Mouse (Mus musculus) ES-E14 (cell line): ENCODE measurements around the gene Nrros. TPM values are rescaled to one million over a fixed set of nuclear protein-coding genes. Genes with fewer than 3 reads are reported as not detected.

Source experiments
- DNase-seq: peaks from one replicate; pipeline ENCODE4 v3.0.0-alpha.2; 2013; ENCODE audit warnings: low read depth, low spot score
- H3K27ac ChIP-seq: 2 replicates; pipeline ENCODE4 v1.5.1; 2012; ENCODE audit warnings: low read depth, mild to moderate bottlenecking, low read length, moderate library complexity, mixed read lengths; ENCODE audit not compliant: poor library complexity, insufficient read depth, severe bottlenecking
- H3K36me3 ChIP-seq: 2 replicates; pipeline ENCODE4 v1.6.1; 2012; ENCODE audit warnings: mild to moderate bottlenecking, low read length, moderate library complexity, mixed read lengths; ENCODE audit not compliant: control insufficient read depth, poor library complexity, insufficient read depth, severe bottlenecking
- H3K4me1 ChIP-seq, 2 experiments: fragments of 150-350 bp in 1 of 2; sonication (generic) in 1 of 2; 2 replicates each; pipeline ENCODE4 v1.6.1; 2012; ENCODE audit warnings: low read length in 2 of 2, mild to moderate bottlenecking in 1 of 2, mixed read lengths in 1 of 2; ENCODE audit not compliant: control insufficient read depth in 2 of 2, insufficient read depth in 2 of 2, poor library complexity in 1 of 2
- H3K4me3 ChIP-seq, 2 experiments: fragments of 150-350 bp in 1 of 2; sonication (generic) in 1 of 2; 2 replicates each; pipeline ENCODE4 v1.5.1; 2012; ENCODE audit warnings: low read length in 2 of 2, low read depth in 1 of 2, mild to moderate bottlenecking in 1 of 2, mixed read lengths in 1 of 2; ENCODE audit not compliant: insufficient read depth in 1 of 2, poor library complexity in 1 of 2, severe bottlenecking in 1 of 2
- H3K9ac ChIP-seq: 2 replicates; pipeline ENCODE4 v1.6.1; 2012; ENCODE audit warnings: low read depth, mild to moderate bottlenecking, low read length, mixed read lengths; ENCODE audit not compliant: poor library complexity, insufficient read depth, severe bottlenecking
- H3K9me3 ChIP-seq: fragments of 150-350 bp; sonication (generic); 2 replicates; pipeline ENCODE4 v1.6.1; 2012; ENCODE audit warnings: low read depth, mild to moderate bottlenecking, low read length; ENCODE audit not compliant: control insufficient read depth, insufficient read depth
- CHD2 ChIP-seq: IDR thresholded peaks from 2 replicates; pipeline ENCODE4 v1.6.1; 2014; ENCODE audit warnings: mild to moderate bottlenecking, low read depth, low read length, inconsistent platforms
- HCFC1 ChIP-seq: IDR thresholded peaks from 2 replicates; pipeline ENCODE4 v1.6.1; 2012; ENCODE audit warnings: low read length, inconsistent platforms, borderline replicate concordance; ENCODE audit not compliant: insufficient read depth
- MAFK ChIP-seq: IDR thresholded peaks from 2 replicates; pipeline ENCODE4 v1.6.1; 2014; ENCODE audit warnings: mild to moderate bottlenecking, low read depth, low read length, inconsistent platforms; ENCODE audit not compliant: insufficient read depth
- ZC3H11A ChIP-seq: IDR thresholded peaks from 2 replicates; pipeline ENCODE4 v1.6.1; 2012; ENCODE audit warnings: low read depth, mild to moderate bottlenecking, inconsistent platforms, low read length, borderline replicate concordance
- ZNF384 ChIP-seq: IDR thresholded peaks from 2 replicates; pipeline ENCODE4 v1.6.1; 2012; ENCODE audit warnings: low read depth, low read length, inconsistent platforms
- in situ Hi-C, 2 experiments: fragments of 600-800 bp; cut with MboI; formaldehyde crosslinking; loops; one replicate each; pipeline ENCODE4 v1.15.1; 2025; ENCODE audit warnings: low sequenced_read_pairs in 2 of 2, inconsistent platforms in 1 of 2; ENCODE audit not compliant: unreplicated experiment in 2 of 2
- total RNA-seq: library from RNA; depleted of rRNA; stranded (reverse); fragments of 300-350 nt; gene quantifications from 2 replicates; pipeline ENCODE4 v1.2.3, GENCODE M21; 2012

Nrros gene
- total RNA-seq, 1 experiment: 6.4 TPM

DNA sequence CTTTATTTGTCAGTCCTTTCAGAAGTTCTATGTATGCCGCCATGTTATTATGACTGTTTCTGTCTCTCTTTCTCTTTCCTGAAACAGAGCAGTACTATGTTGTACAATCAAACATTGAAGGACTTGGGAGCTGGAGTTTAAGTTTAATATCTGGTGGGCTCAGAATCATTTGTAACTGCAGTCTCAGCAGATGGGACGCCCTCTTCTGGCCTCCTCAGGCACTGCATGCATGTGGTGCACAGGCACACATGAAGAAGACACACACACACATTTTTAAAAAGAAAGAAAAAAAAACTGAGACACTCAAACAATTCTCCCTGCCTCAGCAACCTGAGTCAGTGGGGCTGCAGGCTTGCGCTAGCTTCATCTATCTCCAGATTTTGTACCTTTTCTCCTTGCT lies 44.9 kb downstream of the Nrros start:
- H3K9me3 ChIP-seq: no peaks in the 10 kb centered on the region
- in situ Hi-C loops: no loop called here

GRCm38 (mm10) chr16:32116186-32116585 lies 49.2 kb downstream of the Nrros start:
- no peak for DNase-seq
- peaks cover 0 to 12% of the 10 kb centered on the region in 2 experiments; a peak in 1 of 4 replicates for H3K4me1 ChIP-seq
- no peaks in the 10 kb centered on the region for H3K9me3 ChIP-seq
- in situ Hi-C loops: no loop called here
- H3K27ac ChIP-seq: no peak overlapping the region
- no peak overlapping the region for H3K9ac ChIP-seq
- no peak overlapping the region for H3K4me3 ChIP-seq
- TF ChIP-seq HCFC1 (no peak), ZC3H11A (no peak), ZNF384 (no peak), MAFK (no peak), CHD2 (no peak)
- no peaks in the 10 kb centered on the region for H3K36me3 ChIP-seq

More for the DNA sequence above, 44.9 kb downstream of the Nrros start:
- Histone ChIP-seq H3K27ac (no peak overlapping the region), H3K36me3 (no peaks in the 10 kb centered on the region), H3K4me1 (peaks cover 2 to 13% of the 10 kb centered on the region in 2 experiments; a peak in 1 of 4 replicates), H3K4me3 (no peak overlapping the region), H3K9ac (no peak overlapping the region)
- TF ChIP-seq HCFC1 (no peak), MAFK (peak; percentile 59; the same call in 1 of the 2 replicates), ZC3H11A (no peak)
- DNase-seq: no peak

- no peak overlapping the region for H3K4me3 ChIP-seq
- no peak overlapping the region for H3K27ac ChIP-seq
- H3K4me1 ChIP-seq: peaks cover 0 to 12% of the 10 kb centered on the region in 2 experiments; a peak in 1 of 4 replicates
- no peak overlapping the region for H3K9ac ChIP-seq
- H3K9me3 ChIP-seq: no peaks in the 10 kb centered on the region
- in situ Hi-C loops: no loop called here
- DNase-seq: no peak
- TF ChIP-seq ZNF384: no peak
- no peak for TF ChIP-seq HCFC1
- no peak for TF ChIP-seq MAFK
- TF ChIP-seq ZC3H11A: no peak
- no peak for TF ChIP-seq CHD2
- H3K36me3 ChIP-seq: no peaks in the 10 kb centered on the region
These were observed 49.6 kb downstream of the Nrros start for GRCm38 (mm10) chr16:32115781-32116180.

DNA sequence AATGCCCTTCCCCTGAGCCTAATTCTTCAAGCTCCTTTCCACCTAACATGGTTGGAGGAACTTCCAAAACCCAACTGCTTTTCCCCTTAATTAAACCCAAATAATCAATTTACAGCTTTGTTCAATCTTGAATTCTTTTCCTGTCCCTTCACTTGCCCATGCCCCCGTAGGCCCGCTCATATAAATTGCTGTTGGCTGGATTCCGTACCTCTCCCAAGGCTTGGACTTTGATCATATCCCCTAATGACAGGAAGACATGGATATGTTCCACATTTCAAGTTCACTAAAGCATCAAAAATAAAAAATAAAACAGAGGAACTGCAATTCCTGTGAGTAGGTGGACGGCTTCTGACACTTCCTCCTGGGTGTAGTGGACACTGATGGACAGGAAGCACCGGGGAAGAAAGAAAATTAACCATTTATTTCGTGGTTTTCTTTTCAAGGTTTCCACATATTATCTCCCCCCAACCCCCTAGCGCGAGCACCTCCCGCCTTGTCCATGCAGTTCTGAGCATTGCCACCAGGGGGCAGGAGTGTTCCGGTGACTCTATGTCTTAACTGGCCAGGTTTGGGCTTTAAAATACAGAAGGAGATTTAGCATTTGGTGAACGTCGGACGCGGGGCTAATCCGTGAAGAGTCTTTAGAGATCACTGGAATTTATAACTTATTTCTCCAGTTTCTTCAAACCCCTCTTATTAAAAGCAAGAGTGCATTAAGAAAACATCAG lies 50.3 kb downstream of the Nrros start:
- Histone ChIP-seq H3K27ac (no peak overlapping the region; the same call in 1 of the 2 replicates), H3K4me3 (no peak overlapping the region), H3K9ac (no peak overlapping the region), H3K4me1 (peaks cover 0 to 12% of the 10 kb centered on the region in 2 experiments; a peak in 1 of 4 replicates), H3K9me3 (no peaks in the 10 kb centered on the region), H3K36me3 (no peaks in the 10 kb centered on the region)
- TF ChIP-seq HCFC1 (no peak), ZC3H11A (peak; percentile 10; the same call in 1 of the 2 replicates)
- in situ Hi-C loops: no loop called here
- DNase-seq: no peak

GRCm38 (mm10) chr16:32114406-32114805 lies 51.0 kb downstream of the Nrros start:
- no peak for DNase-seq
- H3K9me3 ChIP-seq: no peaks in the 10 kb centered on the region
- in situ Hi-C loops: no loop called here

More at GRCm38 (mm10) chr16:32114406-32114805, 51.0 kb downstream of the Nrros start:
- Histone ChIP-seq H3K36me3 (no peaks in the 10 kb centered on the region), H3K9ac (no peak overlapping the region), H3K4me3 (no peak overlapping the region), H3K4me1 (peaks cover 0 to 12% of the 10 kb centered on the region in 2 experiments; a peak in 1 of 4 replicates), H3K27ac (peak overlapping the region; percentile 42; the same call in 1 of the 2 replicates)
- TF ChIP-seq ZC3H11A (no peak), CHD2 (no peak), ZNF384 (no peak), HCFC1 (no peak), MAFK (no peak)
